Mouse (Mus musculus) liver, embryonic 14.5 days (tissue): ENCODE results near the gene Derl3.

Source experiments
- CTCF ChIP-seq: IDR thresholded peaks from 2 replicates; pipeline ENCODE4 v1.5.1; 2016; ENCODE audit warnings: antibody characterized with exemption, low read depth, control low read depth
- EP300 ChIP-seq: IDR thresholded peaks from 2 replicates; pipeline ENCODE4 v1.6.1; 2016; ENCODE audit warnings: antibody characterized with exemption, low read depth

DNA sequence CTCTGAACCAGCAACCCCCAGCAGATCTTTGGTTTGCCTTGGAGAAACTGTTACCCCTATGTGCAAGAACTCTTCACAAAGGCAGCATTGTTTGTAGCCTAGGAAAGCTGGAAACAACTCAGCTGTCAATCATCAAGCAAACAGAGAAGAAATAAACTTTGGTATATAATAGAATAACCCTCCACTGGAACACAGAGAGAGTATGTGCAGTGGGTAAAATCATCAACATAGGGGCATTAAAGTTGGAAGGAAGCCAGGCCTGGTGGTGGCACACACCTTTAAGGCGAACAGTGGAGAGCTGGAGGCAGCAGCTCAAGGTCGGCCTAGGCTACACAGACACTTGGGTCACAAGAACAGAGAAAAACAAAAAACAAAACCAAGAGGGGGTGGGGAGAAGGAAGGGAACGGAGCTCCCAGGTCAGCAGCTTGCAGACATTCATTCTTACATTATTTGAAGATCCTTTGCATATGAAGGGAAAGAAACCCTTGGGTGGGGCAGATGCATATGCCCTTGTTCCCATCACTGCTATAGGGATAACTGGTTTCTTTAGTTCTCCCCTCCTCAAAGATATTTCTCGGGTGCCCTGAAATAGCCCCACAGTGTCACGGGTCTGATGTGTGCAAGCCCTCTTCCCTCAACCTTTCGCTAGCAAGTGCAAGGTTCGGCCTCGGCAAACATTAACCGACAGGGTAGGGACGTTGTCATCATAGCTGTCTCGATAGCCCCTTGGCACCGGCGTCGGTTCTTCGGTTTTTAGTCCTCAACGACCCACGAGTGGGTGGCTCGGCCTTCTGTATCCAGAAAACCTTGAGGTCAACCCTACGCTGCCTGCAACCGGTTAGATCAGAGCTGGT lies 11.4 kb upstream of the Derl3 start:
- TF ChIP-seq CTCF: no peak
- TF ChIP-seq EP300: no peak
